Mouse (Mus musculus): Measurements from ENCODE around the gene Myo3b. TPM values are rescaled to one million over a fixed set of nuclear protein-coding genes. Genes with fewer than 3 reads are reported as not detected.

Myo3b gene
- polyA plus RNA-seq, 1 experiment = not detected

GRCm38 (mm10) chr2:70251256-70251655, 212.3 kb downstream of the Myo3b start:
- Histone ChIP-seq H3K4me3 (ENCODE audit: insufficient read depth, low read length) (no peak overlapping the region), H3K4me1 (ENCODE audit: control insufficient read depth, insufficient read depth, low read length) (no peaks in the 10 kb centered on the region), H3K27ac (ENCODE audit: insufficient read depth, low read length) (no peak overlapping the region)
- TF ChIP-seq CTCF (IDR thresholded peaks at IDR 0.05; ENCODE audit: borderline replicate concordance, insufficient read depth, low read length) (no peak), POLR2A (IDR thresholded peaks at IDR 0.05; ENCODE audit: low read depth, low read length) (no peak)

GRCm38 (mm10) chr2:70259357-70260000, 220.6 kb downstream of the Myo3b start:
- TF ChIP-seq CTCF (IDR thresholded peaks at IDR 0.05; ENCODE audit: borderline replicate concordance, insufficient read depth, low read length) = no peak
- TF ChIP-seq POLR2A (IDR thresholded peaks at IDR 0.05; ENCODE audit: low read depth, low read length) = no peak
- no peak overlapping the region for H3K27ac ChIP-seq (ENCODE audit: insufficient read depth, low read length)
- H3K4me3 ChIP-seq (ENCODE audit: insufficient read depth, low read length) = no peak overlapping the region
- peaks cover 7% of the 10 kb centered on the region; the same call in 1 of the 2 replicates for H3K4me1 ChIP-seq (ENCODE audit: control insufficient read depth, insufficient read depth, low read length)

- no peak for TF ChIP-seq POLR2A (IDR thresholded peaks at IDR 0.05; ENCODE audit: low read depth, low read length)
- no peak for TF ChIP-seq CTCF (IDR thresholded peaks at IDR 0.05; ENCODE audit: borderline replicate concordance, insufficient read depth, low read length)
- Histone ChIP-seq H3K4me1 (ENCODE audit: control insufficient read depth, insufficient read depth, low read length) (peaks cover 7% of the 10 kb centered on the region; the same call in 1 of the 2 replicates), H3K27ac (ENCODE audit: insufficient read depth, low read length) (no peak overlapping the region), H3K4me3 (ENCODE audit: insufficient read depth, low read length) (no peak overlapping the region)
Measured at GRCm38 (mm10) chr2:70260646-70261195, 221.8 kb downstream of the Myo3b start.

GRCm38 (mm10) chr2:70261703-70262564, 223.0 kb downstream of the Myo3b start:
- H3K4me3 ChIP-seq (ENCODE audit: insufficient read depth, low read length) = no peak overlapping the region
- no peak overlapping the region for H3K27ac ChIP-seq (ENCODE audit: insufficient read depth, low read length)
- peaks cover 7% of the 10 kb centered on the region; the same call in 1 of the 2 replicates for H3K4me1 ChIP-seq (ENCODE audit: control insufficient read depth, insufficient read depth, low read length)
- TF ChIP-seq POLR2A (IDR thresholded peaks at IDR 0.05; ENCODE audit: low read depth, low read length) (no peak), CTCF (IDR thresholded peaks at IDR 0.05; ENCODE audit: borderline replicate concordance, insufficient read depth, low read length) (no peak)

- peaks cover 7% of the 10 kb centered on the region; the same call in 1 of the 2 replicates for H3K4me1 ChIP-seq (ENCODE audit: control insufficient read depth, insufficient read depth, low read length)
- H3K27ac ChIP-seq (ENCODE audit: insufficient read depth, low read length) = no peak overlapping the region
- TF ChIP-seq CTCF (IDR thresholded peaks at IDR 0.05; ENCODE audit: borderline replicate concordance, insufficient read depth, low read length) (no peak), POLR2A (IDR thresholded peaks at IDR 0.05; ENCODE audit: low read depth, low read length) (no peak)
- H3K4me3 ChIP-seq (ENCODE audit: insufficient read depth, low read length) = no peak overlapping the region
Measured at GRCm38 (mm10) chr2:70262565-70263082, 223.7 kb downstream of the Myo3b start.

- Histone ChIP-seq H3K4me3 (ENCODE audit: insufficient read depth, low read length) (no peak overlapping the region), H3K27ac (ENCODE audit: insufficient read depth, low read length) (no peak overlapping the region), H3K4me1 (ENCODE audit: control insufficient read depth, insufficient read depth, low read length) (no peaks in the 10 kb centered on the region)
- TF ChIP-seq CTCF (IDR thresholded peaks at IDR 0.05; ENCODE audit: borderline replicate concordance, insufficient read depth, low read length) (peak; percentile 49; the same call in 1 of the 2 replicates), POLR2A (IDR thresholded peaks at IDR 0.05; ENCODE audit: low read depth, low read length) (no peak)
Measured at GRCm38 (mm10) chr2:70278425-70279277, 239.7 kb downstream of the Myo3b start.

GRCm38 (mm10) chr2:70284109-70284508, 245.2 kb downstream of the Myo3b start:
- Histone ChIP-seq H3K4me1 (ENCODE audit: control insufficient read depth, insufficient read depth, low read length) (no peaks in the 10 kb centered on the region), H3K4me3 (ENCODE audit: insufficient read depth, low read length) (no peak overlapping the region), H3K27ac (ENCODE audit: insufficient read depth, low read length) (no peak overlapping the region)
- TF ChIP-seq POLR2A (IDR thresholded peaks at IDR 0.05; ENCODE audit: low read depth, low read length) (no peak), CTCF (IDR thresholded peaks at IDR 0.05; ENCODE audit: borderline replicate concordance, insufficient read depth, low read length) (no peak)

- TF ChIP-seq POLR2A (IDR thresholded peaks at IDR 0.05; ENCODE audit: low read depth, low read length) (no peak), CTCF (IDR thresholded peaks at IDR 0.05; ENCODE audit: borderline replicate concordance, insufficient read depth, low read length) (no peak)
- Histone ChIP-seq H3K27ac (ENCODE audit: insufficient read depth, low read length) (no peak overlapping the region), H3K4me1 (ENCODE audit: control insufficient read depth, insufficient read depth, low read length) (no peaks in the 10 kb centered on the region), H3K4me3 (ENCODE audit: insufficient read depth, low read length) (no peak overlapping the region)
Measured at GRCm38 (mm10) chr2:70291063-70291462, 252.1 kb downstream of the Myo3b start.

- no peak overlapping the region for H3K27ac ChIP-seq (ENCODE audit: insufficient read depth, low read length)
- TF ChIP-seq CTCF (IDR thresholded peaks at IDR 0.05; ENCODE audit: borderline replicate concordance, insufficient read depth, low read length) (no peak), POLR2A (IDR thresholded peaks at IDR 0.05; ENCODE audit: low read depth, low read length) (no peak)
- no peaks in the 10 kb centered on the region for H3K4me1 ChIP-seq (ENCODE audit: control insufficient read depth, insufficient read depth, low read length)
- no peak overlapping the region for H3K4me3 ChIP-seq (ENCODE audit: insufficient read depth, low read length)
Measured at GRCm38 (mm10) chr2:70292776-70293175, 253.8 kb downstream of the Myo3b start.

All from embryonic fibroblast, embryonic 13.5 days (primary cell).